Mouse (Mus musculus): ENCODE measurements at regions not wholly inside any gene's neighbourhood (a gene's known extent, or its start where the extent isn't known, plus 50 kb on each side); places are given as distances from the start of the nearest gene placed in this dataset.
A peak's percentile ranks its signal among the peaks of the same experiment; 100 is the strongest.

- no peak for DNase-seq (ENCODE audit: low read depth, low spot score)
Observed at GRCm38 (mm10) chr17:54214804-54215203, 84.0 kb downstream of the Slc5a7 start.

DNA sequence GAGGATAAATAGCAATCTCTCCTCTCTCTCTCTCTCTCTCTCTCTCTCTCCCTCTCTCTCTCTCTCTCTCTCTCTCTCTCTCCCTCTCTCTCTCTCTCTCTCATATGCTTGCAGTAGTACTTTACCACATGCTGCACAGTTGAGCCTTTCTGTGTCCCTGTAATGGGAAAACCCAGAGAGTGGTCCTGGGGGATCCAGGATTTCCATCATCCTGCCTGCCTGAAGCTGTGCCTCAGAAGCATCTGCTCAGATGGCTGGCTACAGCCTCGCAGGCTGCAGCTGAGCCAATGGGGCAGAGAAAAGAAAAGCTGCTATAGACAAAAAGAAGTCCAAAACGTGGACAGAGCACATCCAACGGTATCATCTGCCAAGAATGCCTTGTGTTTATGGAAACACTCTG is 97.1 kb downstream of the Slc5a7 start:
- DNase-seq (ENCODE audit: low read depth, low spot score): no peak

- DNase-seq (ENCODE audit: low read depth, low spot score): no peak
Observed at GRCm38 (mm10) chr17:54192231-54192573, 106.6 kb downstream of the Slc5a7 start.

GRCm38 (mm10) chr17:54191526-54192230 is 107.2 kb downstream of the Slc5a7 start:
- DNase-seq (ENCODE audit: low read depth, low spot score): peak; percentile 2

DNA sequence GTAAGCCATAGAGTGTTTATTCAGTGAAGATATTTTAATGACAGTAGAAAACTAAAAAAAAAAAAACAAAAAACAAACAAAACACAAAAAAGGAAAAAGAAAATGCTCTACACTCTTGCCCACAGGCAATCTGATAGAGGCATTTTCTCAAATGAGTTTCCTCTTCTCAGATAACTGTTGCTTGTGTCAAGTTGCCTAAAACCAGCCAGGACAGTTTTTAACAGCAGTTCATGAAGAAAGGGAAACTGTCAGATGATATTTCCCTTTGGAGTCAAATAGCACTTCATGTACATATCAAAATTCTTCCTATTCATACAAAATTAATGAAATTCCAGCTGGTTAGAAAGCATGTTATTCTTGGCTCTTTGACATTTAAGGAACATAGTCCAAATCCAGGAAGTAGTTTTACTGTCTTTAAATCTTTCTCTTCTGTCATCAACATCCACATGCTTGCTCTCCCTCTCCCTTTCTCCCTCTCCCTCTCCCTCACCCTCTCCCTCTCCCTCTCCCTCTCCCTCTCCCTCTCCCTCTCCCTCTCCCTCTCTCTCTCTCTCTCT is 109.8 kb downstream of the Slc5a7 start:
- DNase-seq (ENCODE audit: low read depth, low spot score): no peak

DNA sequence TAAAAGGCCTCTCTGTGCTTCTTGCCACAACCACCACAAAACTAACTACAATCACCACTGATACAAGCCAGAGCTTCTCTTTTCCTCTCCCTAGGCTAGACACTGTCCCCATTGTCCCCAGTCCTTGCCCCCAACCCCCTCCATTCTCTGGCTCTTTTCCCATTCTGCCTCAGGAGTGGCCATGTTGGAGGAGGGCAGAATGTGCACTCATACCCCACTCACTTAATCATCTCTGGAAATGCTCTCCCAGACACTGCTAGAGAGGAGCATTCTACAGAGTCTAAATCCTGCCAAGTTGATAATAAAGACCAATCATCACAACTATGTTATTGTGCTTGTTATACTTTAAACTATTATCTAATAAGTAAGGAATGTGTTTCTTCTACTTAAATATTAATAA is 116.8 kb downstream of the Slc5a7 start:
- DNase-seq (ENCODE audit: low read depth, low spot score): no peak

- DNase-seq (ENCODE audit: low read depth, low spot score): no peak
Observed at GRCm38 (mm10) chr17:54180563-54180962, 118.3 kb downstream of the Slc5a7 start.

- DNase-seq (ENCODE audit: low read depth, low spot score): no peak
Observed at GRCm38 (mm10) chr17:54170762-54171161, 128.1 kb downstream of the Slc5a7 start.

- DNase-seq (ENCODE audit: low read depth, low spot score): no peak
Observed at GRCm38 (mm10) chr17:54168039-54168438, 130.8 kb downstream of the Slc5a7 start.

DNA sequence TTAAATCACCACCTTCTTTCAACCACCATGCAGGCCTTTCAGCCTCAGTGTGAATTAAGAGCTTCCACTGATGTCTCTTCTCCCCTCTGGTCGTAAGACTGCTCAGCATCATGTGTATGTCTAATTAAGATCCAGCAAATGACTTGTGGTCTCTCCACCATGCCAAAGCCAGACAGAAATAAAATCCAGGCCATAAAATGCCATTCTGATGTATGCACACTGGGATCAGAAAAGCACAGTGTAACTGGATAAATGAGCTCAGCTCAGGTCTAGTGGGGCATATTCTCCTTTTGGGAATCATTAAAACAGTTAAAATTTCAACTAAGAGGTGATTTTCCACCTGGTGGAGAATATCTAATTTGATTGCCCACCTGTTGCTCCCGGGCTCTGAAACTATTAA is 136.5 kb downstream of the Slc5a7 start:
- DNase-seq (ENCODE audit: low read depth, low spot score): no peak

DNA sequence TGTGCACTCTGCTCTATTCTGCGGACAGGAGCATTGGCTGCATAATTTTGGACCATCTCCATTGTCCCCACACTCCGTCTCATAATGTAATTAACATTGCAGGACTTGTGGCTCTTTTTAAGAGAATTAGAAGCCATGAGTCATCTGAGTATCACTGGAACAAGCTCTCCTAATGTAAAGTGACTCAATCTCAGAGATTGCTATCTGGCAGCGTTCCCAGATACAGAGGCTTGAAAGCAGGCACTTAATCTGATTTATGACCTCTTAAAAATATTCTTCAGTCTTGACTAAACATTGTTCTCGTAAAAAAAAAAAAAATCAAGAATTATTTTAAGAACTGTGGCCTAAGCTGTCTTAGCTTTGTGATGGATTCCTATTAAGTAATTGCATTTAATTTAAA is 140.1 kb downstream of the Slc5a7 start:
- DNase-seq (ENCODE audit: low read depth, low spot score): no peak

DNA sequence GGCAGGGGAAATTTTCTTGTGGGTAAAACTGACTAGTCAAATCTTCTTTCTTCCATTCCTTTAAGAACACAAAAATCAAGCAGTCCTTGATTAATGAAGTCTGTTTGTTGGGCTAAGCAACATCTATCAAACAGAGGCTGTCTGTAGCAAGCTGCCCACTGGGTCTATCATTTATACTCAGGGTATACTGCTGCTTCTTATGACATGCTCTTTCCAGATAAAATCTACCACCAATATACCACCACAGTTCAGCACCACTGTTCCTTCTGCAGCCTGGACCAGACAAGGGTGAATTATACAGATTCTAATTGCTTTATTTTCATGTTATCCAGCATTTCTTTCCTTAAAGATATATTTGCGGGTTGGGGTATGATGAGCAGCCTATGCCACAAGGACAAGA is 140.5 kb downstream of the Slc5a7 start:
- no peak for DNase-seq (ENCODE audit: low read depth, low spot score)

GRCm38 (mm10) chr17:54155801-54156200 is 143.0 kb downstream of the Slc5a7 start:
- DNase-seq (ENCODE audit: low read depth, low spot score): no peak

GRCm38 (mm10) chr17:54154536-54154935 is 144.3 kb downstream of the Slc5a7 start:
- no peak for DNase-seq (ENCODE audit: low read depth, low spot score)
